Mouse (Mus musculus): ENCODE measurements around the gene Nlrc5.

- TF ChIP-seq CTCF (IDR thresholded peaks at IDR 0.05; ENCODE audit: insufficient read depth, low read length) (no peak), POLR2A (IDR thresholded peaks at IDR 0.05; ENCODE audit: borderline replicate concordance, extremely low read depth, low read depth, low read length) (no peak)
Measured at GRCm38 (mm10) chr8:94516766-94517165, 82.6 kb downstream of the Nlrc5 start.
